Mouse (Mus musculus) lung, postnatal 0 days (tissue): Measurements from ENCODE around the gene Eef1a2.

Experiments used
- CTCF ChIP-seq: IDR thresholded peaks from 2 replicates; pipeline ENCODE4 v1.5.1; 2016; ENCODE audit warnings: antibody characterized with exemption, mild to moderate bottlenecking
- EP300 ChIP-seq: IDR thresholded peaks from 2 replicates; pipeline ENCODE4 v1.6.1; 2016; ENCODE audit warnings: antibody characterized with exemption, mild to moderate bottlenecking, control low read depth

DNA sequence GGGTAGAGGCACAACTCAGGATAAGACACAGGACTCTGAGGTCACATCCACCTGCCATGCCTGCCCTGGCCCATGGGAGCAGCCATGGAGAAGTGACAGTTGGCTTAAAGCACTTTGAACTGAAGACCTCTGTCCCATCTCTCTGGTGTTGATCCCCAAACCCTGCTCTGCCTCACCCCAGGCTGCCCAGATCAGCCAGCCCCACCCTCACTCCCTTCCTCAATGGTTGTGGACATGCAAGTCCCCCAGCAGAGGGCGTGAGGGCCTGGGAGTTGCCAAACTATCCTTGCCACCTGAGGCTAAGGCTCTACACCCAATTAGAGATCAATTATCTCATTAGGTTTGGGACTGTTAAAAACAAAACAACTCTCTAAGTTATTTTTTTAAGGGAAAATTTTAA lies 3.0 kb downstream of the Eef1a2 start:
- TF ChIP-seq EP300 (no peak), CTCF (peak; percentile 61)
